Mouse (Mus musculus) hematopoietic stem cell, adult 5-6 weeks (primary cell): ENCODE measurements around the gene Cdk5. TPM values are rescaled to one million over a fixed set of nuclear protein-coding genes. Genes with fewer than 3 reads are reported as not detected.
"Not testable (repeated sequence)": the region's sequence is repeated elsewhere in the genome, so short reads cannot be mapped to it uniquely, and the experiment has no call there.

Experiments used
- ATAC-seq, 2 experiments: fragments of 125-278 bp in 1 of 2; replicated peaks in 1 of 2; 2 replicates each; pipeline ENCODE4 v1.8.0; 2016 to 2017; ENCODE audit warnings: inconsistent platforms in 2 of 2, mild to moderate bottlenecking in 2 of 2, moderate number of reproducible peaks in 2 of 2, low read depth in 1 of 2, moderate TSS enrichment in 1 of 2; ENCODE audit not compliant: low FRiP score in 2 of 2, poor library complexity in 2 of 2, severe bottlenecking in 2 of 2, insufficient read depth in 1 of 2, low TSS enrichment in 1 of 2
- total RNA-seq: library from RNA; stranded (forward); fragments of 172-1452, 232-1000 nt; gene quantifications from 2 replicates; pipeline ENCODE4 v1.2.3, GENCODE M21; 2017

The Cdk5 gene
- total RNA-seq, 1 experiment from 2014 or later, result 32.2 TPM

GRCm38 (mm10) chr5:24412063-24412462 is 11.3 kb downstream of the Cdk5 start:
- no peak for ATAC-seq

DNA sequence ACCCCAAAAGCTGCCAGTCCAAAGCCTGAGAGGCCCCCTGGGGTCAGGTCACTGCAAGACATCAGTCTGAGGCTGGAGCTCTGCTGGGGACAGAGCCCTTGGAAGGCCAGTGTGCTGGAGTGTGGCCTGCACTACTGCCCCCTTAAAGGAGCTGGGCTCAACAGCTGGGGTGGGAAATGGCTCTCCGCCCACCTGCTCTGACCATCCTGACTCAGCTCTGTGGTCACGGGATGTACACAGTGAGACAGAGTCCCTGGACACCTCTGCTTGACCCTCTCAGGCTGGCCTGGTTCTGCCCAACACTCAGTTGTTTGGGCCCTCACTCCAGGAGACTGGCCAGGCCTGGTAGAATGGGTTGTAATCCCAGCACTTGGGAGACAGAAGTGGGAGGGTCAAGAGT is 13.9 kb downstream of the Cdk5 start:
- no peak for ATAC-seq

- ATAC-seq, result no peak
Observed at GRCm38 (mm10) chr5:24408651-24409050, 14.7 kb downstream of the Cdk5 start.

- ATAC-seq, result no peak
Observed at GRCm38 (mm10) chr5:24405389-24405876, 17.9 kb downstream of the Cdk5 start.

- ATAC-seq, result no peak
Observed at GRCm38 (mm10) chr5:24404594-24405360, 18.6 kb downstream of the Cdk5 start.

DNA sequence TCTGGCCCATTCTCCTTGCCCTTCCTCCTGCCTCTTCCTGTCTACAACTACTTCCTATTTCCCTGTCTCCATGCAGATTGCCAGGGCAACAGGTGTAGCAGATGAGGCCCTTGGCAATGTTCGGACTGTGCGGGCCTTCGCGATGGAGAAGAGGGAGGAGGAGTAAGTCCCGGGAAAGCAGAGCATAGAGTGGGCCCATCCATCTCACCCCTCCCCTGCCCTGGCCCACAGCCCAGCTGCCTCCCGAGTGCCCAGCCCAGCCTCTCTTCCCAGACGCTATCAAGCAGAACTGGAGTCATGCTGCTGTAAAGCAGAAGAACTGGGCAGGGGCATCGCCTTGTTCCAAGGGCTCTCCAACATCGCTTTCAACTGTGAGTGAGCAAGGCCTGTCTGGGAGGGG is 21.4 kb downstream of the Cdk5 start:
- ATAC-seq, result no peak

DNA sequence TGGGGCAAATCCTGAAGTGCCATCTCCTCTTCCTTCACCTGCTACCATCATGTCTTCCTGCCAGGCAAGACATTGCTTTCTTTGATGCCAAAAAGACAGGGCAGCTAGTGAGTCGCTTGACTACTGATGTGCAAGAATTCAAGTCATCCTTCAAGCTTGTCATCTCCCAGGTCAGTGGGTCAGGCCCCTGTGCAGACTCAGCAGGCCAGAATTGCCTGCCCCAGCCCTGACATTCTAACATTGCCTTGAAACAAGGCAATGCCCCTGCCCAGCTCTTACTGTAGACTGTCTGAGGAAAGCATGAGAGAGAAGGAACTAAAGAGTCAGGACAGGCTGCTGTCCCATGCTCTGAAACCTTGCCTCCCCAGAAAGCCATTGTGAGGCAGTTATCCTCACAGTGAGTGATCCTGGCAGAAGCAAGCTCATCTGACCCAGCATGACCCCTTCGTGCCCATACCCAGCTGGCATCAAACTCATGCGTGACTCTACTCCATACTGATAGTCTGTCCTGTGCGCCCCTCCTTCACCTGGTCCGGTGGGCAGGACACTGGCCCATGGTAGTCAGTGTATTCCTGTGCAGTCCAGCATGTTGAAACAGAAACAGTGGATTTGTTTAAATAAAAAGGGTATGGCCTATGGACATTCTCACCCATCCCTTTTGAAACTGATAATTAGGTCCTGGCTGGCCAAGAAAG is 22.3 kb downstream of the Cdk5 start:
- ATAC-seq, result no peak

- no peak for ATAC-seq
Observed at GRCm38 (mm10) chr5:24400362-24400761, 23.0 kb downstream of the Cdk5 start.

DNA sequence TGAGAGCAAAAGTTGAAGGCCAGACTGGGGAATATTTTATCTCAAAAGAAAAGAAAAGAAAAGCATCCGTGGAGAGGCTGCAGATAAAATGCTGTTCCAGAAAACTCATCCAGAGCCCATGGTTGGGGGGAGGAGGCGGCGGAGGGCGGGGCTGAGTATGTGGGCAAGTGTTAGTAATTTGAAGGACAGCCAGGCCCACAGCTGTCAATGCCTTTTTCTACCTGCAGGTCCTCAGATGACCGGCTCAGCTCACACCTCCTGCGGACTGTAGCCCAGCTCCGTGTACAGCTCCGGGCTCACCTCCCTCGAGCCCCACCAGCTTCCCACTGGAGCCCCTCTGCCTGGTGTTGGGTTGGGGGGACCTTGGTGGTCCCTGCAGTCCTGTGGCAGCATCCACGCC is 23.6 kb downstream of the Cdk5 start:
- no peak for ATAC-seq

- not testable (repeated sequence) for ATAC-seq
Observed at GRCm38 (mm10) chr5:24396254-24396653, 27.1 kb downstream of the Cdk5 start.

DNA sequence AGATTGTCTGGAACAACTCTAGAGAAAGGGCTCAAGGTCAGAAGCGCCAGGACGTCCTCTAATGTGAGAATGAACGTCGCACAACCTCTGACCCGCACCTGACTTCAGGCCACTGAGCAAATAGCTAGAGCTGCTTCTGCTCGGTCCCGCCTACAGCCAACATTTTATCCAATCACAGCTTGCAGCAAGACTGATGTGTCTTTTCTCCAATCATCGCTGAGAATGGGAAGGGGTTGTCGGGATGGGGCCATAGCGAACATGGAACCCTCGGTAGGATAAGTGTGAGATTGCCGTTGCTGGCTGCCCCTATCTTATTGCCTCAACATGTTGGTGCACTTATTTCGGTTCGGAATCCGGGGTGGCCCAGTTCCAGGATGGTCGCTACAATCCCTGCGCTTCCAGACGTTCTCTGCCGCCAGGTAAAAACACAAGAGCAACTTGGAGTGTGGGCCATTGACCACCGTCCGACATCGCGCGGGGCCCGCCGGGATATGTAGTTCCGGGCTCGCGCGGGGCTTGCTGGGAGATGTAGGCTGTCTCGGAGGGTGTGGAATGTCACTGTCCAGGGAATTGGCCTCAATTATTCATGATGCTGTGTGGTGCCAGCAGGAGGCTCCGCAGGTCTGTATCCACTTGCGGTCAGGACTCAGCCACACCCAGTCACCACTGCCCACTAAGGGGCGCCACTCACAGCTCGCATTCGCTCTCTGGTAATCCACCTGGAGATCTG is 29.0 kb downstream of the Cdk5 start:
- peak; percentile 97 for ATAC-seq

DNA sequence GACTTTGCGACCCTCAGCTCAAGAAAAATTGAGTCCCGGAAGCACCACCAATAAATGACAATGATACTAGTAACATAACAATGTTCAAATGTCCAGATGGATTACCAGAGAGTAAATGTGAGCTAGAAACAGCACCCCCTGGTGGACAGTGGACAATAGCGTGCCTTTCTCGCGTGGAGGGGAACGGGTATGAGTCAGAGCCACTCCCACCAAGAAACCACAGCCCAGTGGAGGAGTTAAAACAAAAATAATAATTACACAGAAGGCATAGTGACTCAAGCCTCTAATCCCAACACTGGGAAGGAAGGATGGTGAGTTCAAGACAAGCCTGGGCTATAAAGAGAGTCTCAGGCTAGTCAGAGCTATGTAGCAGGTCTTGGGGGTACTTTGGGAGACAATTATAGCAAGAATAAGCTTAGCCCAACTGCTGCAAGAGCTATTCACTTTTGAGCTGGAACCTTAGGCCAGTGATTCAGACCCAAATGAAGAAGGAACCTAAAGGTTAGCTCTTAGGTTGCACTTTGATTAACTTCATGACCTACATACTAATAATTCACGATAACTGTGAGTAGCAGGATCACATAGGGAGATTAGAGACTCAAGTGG is 29.8 kb downstream of the Cdk5 start, which contains the start of gene Abcb8:
TSS of gene Abcb8 (plus strand) at position 272 of the 606 bp plus-strand sequence.
- peak; percentile 61 to 70 for ATAC-seq

- no peak for ATAC-seq
Observed at GRCm38 (mm10) chr5:24392724-24393123, 30.6 kb downstream of the Cdk5 start.

- no peak for ATAC-seq
Observed at GRCm38 (mm10) chr5:24391864-24392263, 31.5 kb downstream of the Cdk5 start, which contains the start of gene Atg9b. Gene Atg9b, minus strand, starts transcription at chr5:24392143.

DNA sequence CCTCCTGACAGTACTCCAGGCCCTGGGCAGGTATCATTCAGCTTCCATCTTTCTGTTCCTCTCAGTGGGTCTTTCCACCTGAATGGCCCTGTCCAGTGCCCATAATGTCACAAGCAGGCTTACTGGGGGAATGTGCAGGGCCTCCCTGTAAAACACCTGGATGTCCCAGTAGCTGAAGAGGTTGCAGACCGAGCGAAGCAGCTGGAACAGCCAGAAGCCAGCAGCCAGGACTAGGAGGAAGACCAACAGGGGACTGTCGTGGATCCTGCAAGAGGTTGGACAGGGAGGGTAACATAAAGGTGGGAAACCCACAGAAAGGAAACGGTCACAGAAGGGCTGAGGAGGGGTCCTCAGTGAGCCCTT is 33.7 kb downstream of the Cdk5 start:
- ATAC-seq, result no peak

- ATAC-seq, result no peak
Observed at GRCm38 (mm10) chr5:24389011-24389657, 34.2 kb downstream of the Cdk5 start.

- ATAC-seq, result no peak
Observed at GRCm38 (mm10) chr5:24388246-24388915, 34.9 kb downstream of the Cdk5 start.
